ENCODE assay signal across 9 mouse cellular contexts in genomic region chr14:27560434-27560833, GRCm38 (mm10). TPM values are rescaled to one million over a fixed set of nuclear protein-coding genes. Genes with fewer than 3 reads are reported as not detected.
DNase-seq lines count a peak whose midpoint lies in the region; ATAC-seq lines count a peak whose summit lies in the region.
"Had no signal": no experiment of that assay in that cellular context is flagged by ENCODE, and none has a peak within 500 bp of the region (broad histone marks: within the 10 kb centered on the region; RNA-seq: fewer than 3 reads in every experiment).

No protein-coding gene starts in this region.

- DNase-seq in heart, adult 8-10 months (ENCODE audit: low spot score), result peak; percentile 4
- no peak for DNase-seq in heart, adult 9 months (ENCODE audit: low spot score in 2 of 2)
- DNase-seq in NIH3T3 (ENCODE audit: low read depth), result peak; percentile 81
- peak; percentile 56 for DNase-seq in cerebellum, adult 8-10 months
- DNase-seq in gastrocnemius, postnatal 14 days, result peak; percentile 27
- DNase-seq in layer of hippocampus, postnatal 14 days (ENCODE audit: low spot score in 2 of 2), result peak; percentile 7 to 16
- peak; percentile 81 for DNase-seq in midbrain, embryonic 14.5 days
- peak; percentile 77 for DNase-seq in splenic B cell, adult 2 months (ENCODE audit: low read depth, low spot score)

- no peak overlapping the region for H3K27ac ChIP-seq in midbrain, embryonic 14.5 days (replicated peaks; ENCODE audit: low read depth, low read length)

- intact Hi-C loops in gastrocnemius, postnatal 14 days (cut with DNase I; ENCODE audit: low total_unique reads), result no loop called here

- H3K4me3 ChIP-seq in midbrain, embryonic 14.5 days (replicated peaks; ENCODE audit: low read depth, low read length), result no peak overlapping the region
- H3K4me3 ChIP-seq: megakaryocyte, embryonic 14.5 days had no signal

- H3K4me2 ChIP-seq in midbrain, embryonic 14.5 days (ENCODE audit: low read length), result no peak overlapping the region

- no peaks in the 10 kb centered on the region for H3K36me3 ChIP-seq in midbrain, embryonic 14.5 days (ENCODE audit: control insufficient read depth, insufficient read depth, low read length)
- no peaks in the 10 kb centered on the region for H3K36me3 ChIP-seq in splenic B cell, adult 2 months (ENCODE audit: control insufficient read depth, insufficient read depth, low read length, poor library complexity, severe bottlenecking)

- whole genome bisulfite sequencing in midbrain, embryonic 14.5 days, result 56% methylated on average over 4 of the region's 4 CpGs

- no peak overlapping the region for H3K9ac ChIP-seq in midbrain, embryonic 14.5 days (replicated peaks; ENCODE audit: low read length)

- ATAC-seq in midbrain, embryonic 14.5 days (ENCODE audit: low FRiP score, low TSS enrichment), result no peak

- H3K9me3 ChIP-seq in midbrain, embryonic 14.5 days (ENCODE audit: control insufficient read depth, low read length), result no peaks in the 10 kb centered on the region

- H3K27me3 ChIP-seq in midbrain, embryonic 14.5 days (ENCODE audit: control insufficient read depth, insufficient read depth, low read length), result no peaks in the 10 kb centered on the region
- H3K27me3 ChIP-seq in splenic B cell, adult 2 months (ENCODE audit: control insufficient read depth, insufficient read depth, low read length, poor library complexity, severe bottlenecking), result no peaks in the 10 kb centered on the region
- H3K27me3 ChIP-seq: megakaryocyte, embryonic 14.5 days had no signal

- H3K4me1 ChIP-seq in midbrain, embryonic 14.5 days (ENCODE audit: control insufficient read depth, insufficient read depth, low read length), result no peaks in the 10 kb centered on the region

RNA-seq across cellular contexts. Expression of gene Ccdc66, which starts 52.2 kb away (rescaled TPM):
- total RNA-seq in heart, adult 8-10 months (2022), result 10 to 100 TPM in 2 of 4 experiments, 1 to 10 TPM in 2; 8.4 to 10.7 (median 9.5) TPM
- 1 to 10 TPM; 6.2 to 6.3 TPM for total RNA-seq in gastrocnemius, postnatal 14 days (2021)
- 10 to 100 TPM; 16.1 to 20.8 TPM for total RNA-seq in layer of hippocampus, postnatal 14 days (2021)
- polyA plus RNA-seq in midbrain, embryonic 14.5 days (2014; fragmentation: Nextera tagmentation; extraction: Ambion mirVana), result 9.5 and 9.9 TPM in 2 replicates

Comparison
In these comparisons a context has a peak if more than half of its experiments do, and no peak if none do; other contexts are left out.
1. DNase-seq: peak in heart, adult 8-10 months (single experiment), NIH3T3 (single experiment), cerebellum, adult 8-10 months (single experiment), gastrocnemius, postnatal 14 days (single experiment), layer of hippocampus, postnatal 14 days (2 of 2), midbrain, embryonic 14.5 days (single experiment) and splenic B cell, adult 2 months (single experiment); none in heart, adult 9 months (0 of 2).